Mouse (Mus musculus): ENCODE data around the gene Atg14. TPM values are rescaled to one million over a fixed set of nuclear protein-coding genes. Genes with fewer than 3 reads are reported as not detected.

Gene Atg14
- polyA plus RNA-seq, 1 experiment, result 4.7 TPM

DNA sequence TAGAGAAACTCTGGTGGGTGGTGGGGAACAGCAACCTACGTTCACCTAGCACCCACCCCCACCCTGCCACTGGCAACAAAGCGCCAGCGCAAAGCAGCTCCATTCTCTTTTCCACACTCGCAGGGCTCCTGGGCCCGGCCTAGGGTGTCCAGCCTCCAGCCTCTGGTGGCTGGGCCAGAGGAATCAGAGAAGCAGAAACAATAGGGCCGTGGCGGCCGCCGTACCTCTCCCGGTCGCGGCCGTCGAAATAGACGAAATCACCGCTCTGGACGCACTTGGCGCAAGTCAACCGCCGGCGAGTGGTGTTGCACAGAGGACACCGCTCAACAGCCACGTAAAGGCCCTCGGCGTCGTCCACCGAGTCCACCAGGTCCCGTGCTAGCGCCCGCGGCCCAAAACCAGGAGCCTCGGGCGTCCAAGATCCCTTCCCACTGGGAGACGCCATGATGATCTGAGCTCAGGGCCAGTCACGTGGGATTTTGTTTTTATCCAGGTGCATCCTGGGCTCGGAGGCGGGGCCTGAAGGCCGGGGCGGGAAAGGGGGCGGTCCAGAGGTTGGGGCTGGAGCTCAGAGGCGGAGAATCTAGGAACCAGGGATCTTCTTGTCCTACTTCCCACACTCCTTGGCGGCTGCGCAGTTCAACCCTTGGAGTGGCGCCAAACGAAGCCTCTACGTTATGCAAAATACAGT lies 2.3 kb downstream of the Atg14 start:
- TF ChIP-seq POLR2A (IDR thresholded peaks at IDR 0.05; ENCODE audit: control insufficient read depth, low read depth, low read length), result peak; percentile 80
- TF ChIP-seq CTCF (IDR thresholded peaks at IDR 0.05; ENCODE audit: control insufficient read depth, insufficient read depth, insufficient replicate concordance, low read depth, low read length), result no peak
- no peaks in the 10 kb centered on the region for H3K27me3 ChIP-seq (ENCODE audit: control insufficient read depth, insufficient read depth, low read length)
- H3K36me3 ChIP-seq (ENCODE audit: control insufficient read depth, insufficient read depth, low read length), result no peaks in the 10 kb centered on the region
- peak overlapping the region; percentile 85 for H3K27ac ChIP-seq (ENCODE audit: control insufficient read depth, insufficient read depth, low read depth, low read length)
- H3K4me3 ChIP-seq (ENCODE audit: control insufficient read depth, low read depth, low read length), result peak overlapping the region; percentile 95
- H3K4me1 ChIP-seq (ENCODE audit: control insufficient read depth, insufficient read depth, low read length), result peaks cover 4% of the 10 kb centered on the region

DNA sequence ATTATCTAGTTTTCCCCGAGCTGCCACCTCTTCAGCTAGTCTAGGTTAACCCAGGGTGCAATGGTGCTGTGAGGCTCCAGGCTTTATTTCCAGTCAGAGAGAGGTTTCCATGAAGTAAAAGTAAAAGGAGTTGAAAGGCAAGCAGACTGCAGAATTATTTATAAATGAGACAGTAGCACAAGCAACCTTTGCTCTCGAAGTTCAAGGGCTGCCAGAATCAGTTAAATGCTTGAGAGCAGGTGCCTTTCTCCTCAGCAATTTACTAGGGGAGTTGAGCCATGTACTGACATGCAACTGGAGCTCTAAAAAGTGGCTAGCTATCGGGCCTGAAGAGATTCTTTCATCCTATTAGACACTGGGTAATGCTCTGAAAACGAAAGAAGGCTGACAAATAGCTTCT lies 7.3 kb downstream of the Atg14 start:
- TF ChIP-seq POLR2A (IDR thresholded peaks at IDR 0.05; ENCODE audit: control insufficient read depth, low read depth, low read length) (no peak), CTCF (IDR thresholded peaks at IDR 0.05; ENCODE audit: control insufficient read depth, insufficient read depth, insufficient replicate concordance, low read depth, low read length) (no peak)
- no peaks in the 10 kb centered on the region for H3K36me3 ChIP-seq (ENCODE audit: control insufficient read depth, insufficient read depth, low read length)
- no peak overlapping the region for H3K27ac ChIP-seq (ENCODE audit: control insufficient read depth, insufficient read depth, low read depth, low read length)
- H3K4me3 ChIP-seq (ENCODE audit: control insufficient read depth, low read depth, low read length), result no peak overlapping the region
- H3K27me3 ChIP-seq (ENCODE audit: control insufficient read depth, insufficient read depth, low read length), result no peaks in the 10 kb centered on the region
- H3K4me1 ChIP-seq (ENCODE audit: control insufficient read depth, insufficient read depth, low read length), result 0 out of 2 replicates have a peak, but pooled peaks cover 2% of the 10 kb centered on the region

DNA sequence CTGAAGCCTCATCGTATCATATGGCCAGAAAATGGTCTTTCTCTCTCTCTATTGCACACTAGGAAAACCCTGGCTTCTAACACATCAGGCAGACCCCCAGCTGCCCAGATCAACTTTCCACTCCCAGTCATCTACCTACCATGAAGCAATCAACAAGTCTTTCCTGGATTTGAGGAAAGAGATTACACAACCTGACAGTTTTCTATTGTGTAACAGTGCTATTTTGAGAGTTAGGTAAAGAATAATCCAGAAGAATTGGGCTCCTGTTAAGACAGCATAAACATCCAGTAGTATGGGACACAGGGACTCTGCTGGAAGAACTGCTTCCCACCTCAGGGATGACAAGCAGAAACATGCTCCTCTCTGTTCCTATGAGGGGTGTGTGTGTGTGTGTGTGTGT lies 7.9 kb downstream of the Atg14 start:
- Histone ChIP-seq H3K27me3 (ENCODE audit: control insufficient read depth, insufficient read depth, low read length) (no peaks in the 10 kb centered on the region), H3K27ac (ENCODE audit: control insufficient read depth, insufficient read depth, low read depth, low read length) (no peak overlapping the region), H3K4me3 (ENCODE audit: control insufficient read depth, low read depth, low read length) (no peak overlapping the region), H3K36me3 (ENCODE audit: control insufficient read depth, insufficient read depth, low read length) (no peaks in the 10 kb centered on the region), H3K4me1 (ENCODE audit: control insufficient read depth, insufficient read depth, low read length) (no peaks in the 10 kb centered on the region)
- TF ChIP-seq CTCF (IDR thresholded peaks at IDR 0.05; ENCODE audit: control insufficient read depth, insufficient read depth, insufficient replicate concordance, low read depth, low read length), result no peak
- no peak for TF ChIP-seq POLR2A (IDR thresholded peaks at IDR 0.05; ENCODE audit: control insufficient read depth, low read depth, low read length)

DNA sequence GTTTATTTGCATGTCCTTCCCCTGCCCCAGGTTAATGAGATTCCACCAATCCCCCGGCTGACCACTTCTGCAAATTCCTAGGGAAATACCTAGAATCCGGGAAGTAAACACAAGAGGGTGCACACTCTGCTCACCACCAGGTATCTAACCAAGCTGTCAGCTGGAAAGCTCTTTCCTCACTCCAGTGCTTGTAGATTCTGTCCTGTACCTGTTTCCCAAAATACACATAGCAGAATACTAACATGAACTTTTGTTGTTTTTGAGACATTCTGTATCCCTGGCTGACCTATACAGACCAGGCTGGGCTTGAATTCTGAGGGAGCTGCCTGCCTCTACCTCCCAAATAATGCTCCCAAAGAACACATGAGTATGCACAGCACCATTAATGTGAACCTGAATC lies 9.7 kb downstream of the Atg14 start:
- TF ChIP-seq POLR2A (IDR thresholded peaks at IDR 0.05; ENCODE audit: control insufficient read depth, low read depth, low read length) (no peak), CTCF (IDR thresholded peaks at IDR 0.05; ENCODE audit: control insufficient read depth, insufficient read depth, insufficient replicate concordance, low read depth, low read length) (no peak)
- H3K36me3 ChIP-seq (ENCODE audit: control insufficient read depth, insufficient read depth, low read length), result no peaks in the 10 kb centered on the region
- H3K27ac ChIP-seq (ENCODE audit: control insufficient read depth, insufficient read depth, low read depth, low read length), result no peak overlapping the region

DNA sequence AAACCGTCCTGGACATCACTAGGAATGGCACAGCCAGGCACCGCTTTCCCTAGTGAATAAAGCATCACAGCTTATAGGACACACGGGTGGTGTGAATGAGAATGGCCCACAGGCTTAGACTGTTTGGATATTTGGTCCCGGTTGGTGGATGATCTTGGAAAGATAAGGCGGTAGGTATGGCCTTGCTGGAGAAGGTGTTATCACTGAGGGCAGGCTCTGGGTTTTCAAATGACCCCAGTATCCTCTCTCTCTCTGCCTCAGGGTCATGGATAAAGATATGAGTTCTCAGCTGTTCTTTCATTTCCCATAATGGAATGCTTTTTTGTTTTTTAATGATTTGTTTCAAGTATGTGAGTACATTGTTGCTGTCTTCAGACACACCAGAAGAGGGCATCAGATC lies 15.2 kb downstream of the Atg14 start:
- TF ChIP-seq POLR2A (IDR thresholded peaks at IDR 0.05; ENCODE audit: control insufficient read depth, low read depth, low read length) (no peak), CTCF (IDR thresholded peaks at IDR 0.05; ENCODE audit: control insufficient read depth, insufficient read depth, insufficient replicate concordance, low read depth, low read length) (no peak)
- Histone ChIP-seq H3K27me3 (ENCODE audit: control insufficient read depth, insufficient read depth, low read length) (no peaks in the 10 kb centered on the region), H3K27ac (ENCODE audit: control insufficient read depth, insufficient read depth, low read depth, low read length) (no peak overlapping the region), H3K36me3 (ENCODE audit: control insufficient read depth, insufficient read depth, low read length) (no peaks in the 10 kb centered on the region; the same call in 1 of the 2 replicates), H3K4me3 (ENCODE audit: control insufficient read depth, low read depth, low read length) (no peak overlapping the region), H3K4me1 (ENCODE audit: control insufficient read depth, insufficient read depth, low read length) (no peaks in the 10 kb centered on the region)

More for the DNA sequence above, 9.7 kb downstream of the Atg14 start:
- Histone ChIP-seq H3K27me3 (ENCODE audit: control insufficient read depth, insufficient read depth, low read length) (no peaks in the 10 kb centered on the region), H3K4me1 (ENCODE audit: control insufficient read depth, insufficient read depth, low read length) (no peaks in the 10 kb centered on the region), H3K4me3 (ENCODE audit: control insufficient read depth, low read depth, low read length) (no peak overlapping the region)

DNA sequence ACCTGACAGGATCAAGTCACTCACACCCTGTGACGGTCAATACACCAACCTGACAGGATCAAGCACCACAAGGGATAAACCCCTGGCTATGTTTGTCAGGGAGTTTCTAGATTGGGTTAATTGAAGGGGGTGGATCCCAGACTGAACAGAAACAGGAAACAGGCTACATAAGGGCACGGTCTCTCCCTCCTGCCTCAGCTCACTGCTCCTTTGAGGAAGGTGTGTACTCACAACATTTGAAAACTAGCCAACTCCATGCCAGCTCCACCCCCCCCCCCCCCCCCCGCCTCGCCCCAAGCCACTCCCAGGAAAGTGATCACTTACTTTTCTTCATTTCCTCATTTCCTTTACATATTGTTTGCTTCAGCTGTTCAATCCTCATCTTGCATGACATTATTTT lies 16.2 kb downstream of the Atg14 start:
- Histone ChIP-seq H3K36me3 (ENCODE audit: control insufficient read depth, insufficient read depth, low read length) (no peaks in the 10 kb centered on the region; the same call in 1 of the 2 replicates), H3K27ac (ENCODE audit: control insufficient read depth, insufficient read depth, low read depth, low read length) (no peak overlapping the region), H3K27me3 (ENCODE audit: control insufficient read depth, insufficient read depth, low read length) (no peaks in the 10 kb centered on the region), H3K4me1 (ENCODE audit: control insufficient read depth, insufficient read depth, low read length) (no peaks in the 10 kb centered on the region), H3K4me3 (ENCODE audit: control insufficient read depth, low read depth, low read length) (no peak overlapping the region)
- no peak for TF ChIP-seq POLR2A (IDR thresholded peaks at IDR 0.05; ENCODE audit: control insufficient read depth, low read depth, low read length)
- no peak for TF ChIP-seq CTCF (IDR thresholded peaks at IDR 0.05; ENCODE audit: control insufficient read depth, insufficient read depth, insufficient replicate concordance, low read depth, low read length)

DNA sequence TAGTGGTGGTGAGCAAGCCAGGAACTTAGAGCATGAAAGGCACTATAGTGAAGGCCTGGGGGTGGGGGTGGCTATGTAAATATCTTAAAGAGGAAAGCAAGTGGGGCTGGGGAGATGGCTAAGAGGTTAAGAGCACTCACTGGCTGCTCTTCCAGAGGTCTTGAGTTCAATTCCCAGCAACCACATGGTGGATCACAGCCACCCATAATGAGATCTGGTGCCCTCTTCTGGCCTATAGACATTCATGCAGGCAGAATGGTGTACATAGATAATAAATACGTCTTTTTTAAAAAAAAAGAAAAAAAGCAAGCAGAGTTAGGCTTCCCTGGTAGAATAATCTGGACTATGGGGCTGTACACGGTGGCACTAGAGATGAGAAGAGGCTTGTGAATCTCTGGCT lies 17.1 kb downstream of the Atg14 start:
- Histone ChIP-seq H3K36me3 (ENCODE audit: control insufficient read depth, insufficient read depth, low read length) (no peaks in the 10 kb centered on the region; the same call in 1 of the 2 replicates), H3K4me3 (ENCODE audit: control insufficient read depth, low read depth, low read length) (no peak overlapping the region), H3K27ac (ENCODE audit: control insufficient read depth, insufficient read depth, low read depth, low read length) (no peak overlapping the region), H3K4me1 (ENCODE audit: control insufficient read depth, insufficient read depth, low read length) (no peaks in the 10 kb centered on the region), H3K27me3 (ENCODE audit: control insufficient read depth, insufficient read depth, low read length) (no peaks in the 10 kb centered on the region)
- TF ChIP-seq CTCF (IDR thresholded peaks at IDR 0.05; ENCODE audit: control insufficient read depth, insufficient read depth, insufficient replicate concordance, low read depth, low read length), result no peak
- no peak for TF ChIP-seq POLR2A (IDR thresholded peaks at IDR 0.05; ENCODE audit: control insufficient read depth, low read depth, low read length)
